Mouse (Mus musculus) embryo, embryonic 11.5 days (tissue): ENCODE measurements at regions not wholly inside any gene's neighbourhood (a gene's known extent, or its start where the extent isn't known, plus 50 kb on each side); places are given as distances from the start of the nearest gene placed in this dataset.

Experiments
- DNase-seq: peaks from one replicate; pipeline ENCODE4 v3.0.0-alpha.2; 2012; ENCODE audit warnings: low read depth, low spot score

DNA sequence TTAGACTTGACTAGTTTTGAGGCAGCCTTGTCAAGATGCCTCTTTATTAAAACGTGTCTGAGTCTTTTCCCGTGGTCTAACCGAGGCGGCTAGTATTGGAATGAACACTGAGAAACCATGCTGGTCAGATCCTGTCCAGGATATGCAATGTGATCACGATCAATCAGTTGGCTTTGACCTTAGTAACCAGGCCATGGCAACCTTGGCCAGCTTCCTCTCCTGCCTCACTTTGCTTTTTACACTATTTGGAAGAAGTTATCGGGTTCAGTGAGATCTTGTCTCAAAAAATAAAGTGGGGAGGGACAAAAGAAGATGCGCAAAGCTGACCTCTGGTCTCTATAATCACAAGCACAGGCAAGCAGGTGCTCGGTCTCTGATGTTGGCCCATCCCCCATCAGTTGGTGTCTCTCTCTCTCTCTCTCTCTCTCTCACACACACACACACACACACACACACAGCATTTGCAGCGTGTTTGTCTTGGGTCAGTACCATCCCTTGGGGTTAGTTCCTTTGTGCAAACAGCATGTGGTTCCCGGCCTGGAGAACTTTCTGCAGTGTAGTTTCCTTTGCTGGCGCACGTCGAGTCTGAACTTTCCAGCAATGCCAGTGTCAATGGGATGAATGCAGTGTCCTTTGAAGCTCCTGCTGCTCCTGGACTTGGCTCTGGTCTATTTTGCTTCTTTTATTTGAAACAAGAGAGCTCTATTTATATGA is 117.6 kb upstream of the Spdye4c start:
- DNase-seq = no peak

DNA sequence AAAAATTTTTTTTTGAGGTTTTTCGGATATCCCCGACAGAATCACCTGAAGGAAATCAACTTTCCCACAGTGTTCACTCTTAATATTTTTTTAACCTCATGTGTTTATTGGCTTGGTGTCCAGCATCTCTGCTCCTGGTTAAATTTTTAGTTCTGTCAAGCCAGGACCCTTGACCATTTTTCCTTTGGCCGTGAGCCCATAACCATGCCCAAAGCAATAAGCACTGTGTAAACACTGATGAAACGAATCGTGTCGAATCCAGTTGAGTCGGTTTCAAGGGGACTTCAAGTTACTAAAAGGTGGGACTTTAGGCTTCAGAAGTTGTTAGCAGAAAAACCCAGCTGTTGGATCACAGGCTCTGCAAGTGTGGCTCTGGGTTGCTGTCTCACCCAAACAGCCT is 117.0 kb upstream of the Spdye4c start:
- no peak for DNase-seq

DNA sequence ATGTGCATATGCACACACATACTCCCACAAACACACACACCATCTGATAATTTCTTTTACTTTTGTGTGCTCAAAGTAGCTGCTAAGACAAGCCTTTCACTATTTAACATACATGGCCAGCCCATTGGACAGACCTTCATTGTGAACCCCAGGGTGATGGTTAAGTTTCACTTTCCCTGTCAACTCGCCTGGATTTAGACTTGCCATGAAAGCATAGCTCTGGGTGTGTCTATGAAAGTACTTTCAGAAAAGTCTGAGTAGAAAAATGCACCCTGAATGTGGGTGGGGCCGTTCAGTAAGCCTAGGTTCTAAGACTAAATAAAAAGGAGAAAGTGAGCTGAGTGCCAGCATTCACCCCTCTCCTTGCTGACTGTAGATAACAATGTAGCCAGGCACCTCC is 113.8 kb upstream of the Spdye4c start:
- DNase-seq = no peak

DNA sequence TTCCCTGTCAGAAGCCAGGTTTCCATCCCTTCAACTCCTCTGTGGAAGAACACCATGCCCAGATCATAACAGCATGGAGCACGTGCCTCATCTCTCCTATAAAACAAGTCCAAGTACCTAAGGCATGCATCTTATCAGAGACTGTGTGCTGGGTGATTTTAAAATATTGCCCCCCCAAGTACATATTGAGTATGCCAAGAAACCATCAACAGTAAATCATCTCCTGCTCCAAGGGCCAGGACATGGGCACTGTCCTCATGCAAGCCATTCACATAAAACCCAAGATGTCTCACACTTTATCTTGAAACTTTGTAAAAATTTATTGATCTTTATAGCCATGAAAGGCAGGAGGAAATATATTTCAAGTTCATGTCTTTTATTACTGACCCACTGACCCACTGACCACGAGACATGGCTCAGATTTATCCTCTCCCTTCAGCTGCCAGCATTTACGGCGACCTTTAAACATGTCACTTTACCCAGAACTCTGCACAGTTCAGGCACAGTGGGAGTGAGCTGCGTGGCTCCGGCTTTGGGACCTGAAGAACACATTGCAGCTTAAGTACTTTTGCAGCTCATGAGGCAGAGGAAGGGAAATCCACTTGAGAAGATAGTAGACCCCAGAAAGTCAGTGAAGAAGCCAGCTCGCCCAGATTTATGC is 99.7 kb upstream of the Spdye4c start:
- no peak for DNase-seq

DNA sequence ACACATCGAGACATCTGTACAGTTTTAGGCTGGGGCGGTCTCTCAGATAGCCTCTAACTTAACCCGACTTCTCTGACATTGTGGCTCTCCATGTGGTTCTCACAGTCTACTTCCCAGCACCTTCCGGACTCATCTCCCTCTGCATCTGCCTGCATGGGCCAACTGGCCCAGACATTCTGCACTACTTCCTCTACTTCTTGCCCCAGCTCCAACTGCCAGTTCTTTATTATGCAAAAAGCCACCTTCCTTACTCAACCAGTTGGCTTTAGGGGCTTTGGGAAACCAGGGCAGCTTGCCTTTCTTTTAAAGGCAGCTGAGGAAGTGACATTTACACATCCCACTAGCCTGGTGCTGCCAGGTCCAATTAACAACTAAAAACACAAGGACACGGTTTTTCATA is 97.1 kb upstream of the Spdye4c start:
- no peak for DNase-seq

DNA sequence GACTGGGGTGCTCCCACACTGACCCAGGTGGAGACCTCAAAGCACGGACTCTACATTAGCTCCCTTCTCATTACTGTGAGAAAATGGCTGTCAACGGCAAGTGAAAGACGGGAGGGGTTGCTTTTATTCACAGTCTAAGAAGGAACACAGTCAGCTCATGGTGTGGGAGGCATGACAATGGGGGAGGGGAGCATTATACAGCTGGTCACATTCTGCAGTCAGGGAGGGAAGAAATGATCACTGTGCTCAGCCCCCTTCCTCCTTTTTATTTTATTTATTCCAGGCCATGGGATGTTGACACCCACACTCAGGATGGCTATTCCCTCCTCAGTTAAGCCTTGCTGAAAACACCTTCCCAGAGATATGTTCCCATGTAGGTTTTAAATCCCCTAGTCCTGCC is 93.1 kb upstream of the Spdye4c start:
- DNase-seq = no peak

DNA sequence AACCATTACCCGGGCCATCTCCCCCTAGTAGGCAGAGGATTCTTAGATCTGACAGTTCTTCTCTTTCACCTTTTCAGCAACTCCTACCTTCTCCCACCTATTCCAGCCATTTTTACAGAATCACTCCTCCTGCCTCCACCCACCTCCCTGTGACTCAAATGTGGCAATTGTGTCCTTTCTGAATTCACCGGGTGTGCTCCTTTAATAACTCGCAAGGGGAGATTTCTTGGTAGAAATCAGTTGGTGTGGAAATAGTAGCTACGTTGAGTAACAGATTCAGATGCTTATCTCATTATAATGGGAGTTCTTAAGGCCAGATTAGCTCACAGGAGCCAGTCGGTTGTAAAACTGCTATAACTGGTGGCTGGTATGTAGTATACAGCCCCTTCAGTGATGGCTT is 92.4 kb upstream of the Spdye4c start:
- DNase-seq = no peak

DNA sequence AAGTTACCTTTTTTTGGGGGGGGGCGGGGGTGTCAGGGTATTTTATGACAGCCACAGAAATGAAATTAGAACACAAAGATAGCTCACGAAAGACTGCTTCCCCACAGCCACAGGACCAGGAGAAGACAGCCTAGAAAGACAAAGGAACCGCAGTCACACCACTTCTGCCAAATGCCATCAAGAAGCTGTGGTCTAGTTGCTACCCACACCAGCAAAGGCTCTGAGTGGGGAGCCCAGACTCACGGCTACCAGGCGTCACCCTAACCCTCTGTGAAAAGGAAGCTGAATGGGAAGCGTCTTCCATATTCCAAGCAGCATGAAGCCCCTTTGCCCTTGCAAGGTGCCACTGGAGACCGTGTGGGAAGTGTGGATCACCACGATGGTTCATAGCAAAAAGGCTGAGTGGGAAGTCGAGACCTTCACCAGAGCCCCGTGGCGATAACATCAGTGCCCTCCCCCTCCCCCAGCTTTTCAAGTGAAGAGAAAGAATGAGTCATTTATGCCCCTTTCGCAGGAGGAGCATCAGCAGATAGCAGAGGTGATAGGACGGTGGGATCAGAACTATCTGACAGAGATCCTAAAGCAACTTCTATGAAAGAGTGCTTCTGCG is 91.3 kb upstream of the Spdye4c start:
- no peak for DNase-seq

DNA sequence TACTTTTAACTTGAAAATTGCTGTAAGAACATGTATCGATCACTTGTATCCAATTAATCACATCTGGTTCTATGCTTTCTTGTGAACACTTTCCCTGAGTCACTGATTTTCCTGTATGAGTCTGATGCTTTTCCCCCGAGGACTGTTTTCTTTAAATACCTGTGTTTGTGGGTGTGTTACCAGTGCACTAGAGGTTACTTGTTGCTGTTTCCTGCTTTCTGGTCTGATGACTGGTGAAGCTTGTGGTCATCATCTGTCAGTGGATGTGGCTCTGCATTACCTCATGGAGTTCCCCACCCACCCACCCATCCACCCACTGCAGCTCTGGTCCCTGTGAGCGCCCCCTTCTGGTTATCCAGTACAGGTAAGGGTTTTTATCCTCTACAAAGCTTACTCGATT is 88.3 kb upstream of the Spdye4c start:
- DNase-seq = no peak

DNA sequence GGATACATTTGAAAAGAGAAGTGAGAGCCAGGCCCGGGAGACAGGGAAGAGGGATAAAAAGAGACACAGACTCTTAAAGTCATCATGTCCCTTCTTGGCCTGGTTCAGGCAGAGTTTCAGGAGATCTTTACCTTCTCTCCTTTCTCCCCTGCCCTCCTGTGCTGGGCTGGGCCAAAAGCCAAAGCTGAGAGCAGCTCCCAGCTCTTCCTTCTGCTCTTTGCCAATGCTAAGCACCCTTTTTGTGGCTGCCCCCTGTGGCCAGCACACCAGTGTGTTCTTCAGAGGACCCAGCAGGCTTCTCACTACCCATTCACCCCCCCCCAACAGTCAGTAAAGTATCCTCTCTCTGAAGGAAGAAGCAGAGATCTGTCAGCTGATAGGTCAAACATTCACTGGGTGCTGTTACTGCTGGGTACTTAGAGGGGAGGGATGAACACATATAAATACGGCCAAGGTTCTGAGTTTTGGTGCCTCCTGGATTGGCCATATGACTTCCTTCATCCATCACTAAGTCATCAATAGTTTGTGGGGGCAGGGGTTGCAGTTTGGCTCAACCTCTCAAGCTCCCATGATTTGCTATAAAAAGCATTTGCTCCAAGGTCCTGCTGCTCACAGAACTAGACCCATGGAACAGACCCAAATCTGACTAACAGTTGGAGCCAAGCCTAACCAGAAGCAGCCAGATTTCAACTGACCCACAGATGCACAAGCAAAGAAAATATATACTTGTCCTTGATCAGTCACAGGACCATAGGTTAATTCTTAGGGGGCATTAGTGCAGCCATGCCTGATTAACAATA is 87.7 kb upstream of the Spdye4c start:
- no peak for DNase-seq

DNA sequence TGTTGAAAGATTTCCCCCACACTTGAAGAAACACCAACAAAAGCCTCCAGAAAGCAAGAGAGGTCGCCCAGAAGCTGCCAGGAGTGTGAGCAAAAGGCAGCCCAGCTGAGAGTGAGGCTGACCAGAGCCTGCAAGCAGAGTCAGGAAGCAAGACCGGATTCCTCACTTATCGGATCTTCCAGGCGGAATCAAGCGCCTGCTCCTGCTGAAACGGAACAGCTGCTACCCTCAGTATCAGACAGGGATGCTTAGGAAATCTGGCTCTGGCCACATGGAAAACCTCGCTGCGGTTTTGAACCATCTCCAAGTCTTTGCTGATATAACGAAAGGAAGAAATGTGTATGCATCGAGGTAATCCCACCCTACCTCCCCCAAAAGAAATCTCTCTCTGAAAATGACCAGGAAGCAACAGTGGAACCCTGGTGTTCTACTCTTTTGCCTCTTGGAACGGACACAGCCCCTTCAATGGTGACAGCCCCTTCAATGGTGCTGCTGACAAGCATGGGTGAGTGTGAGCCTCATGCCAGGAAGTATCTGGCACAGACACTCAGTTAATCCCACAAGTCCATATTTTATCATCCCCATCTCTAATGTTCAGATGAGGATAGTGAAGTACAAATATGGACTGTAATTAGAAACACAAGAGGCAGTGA is 83.3 kb upstream of the Spdye4c start:
- no peak for DNase-seq

DNA sequence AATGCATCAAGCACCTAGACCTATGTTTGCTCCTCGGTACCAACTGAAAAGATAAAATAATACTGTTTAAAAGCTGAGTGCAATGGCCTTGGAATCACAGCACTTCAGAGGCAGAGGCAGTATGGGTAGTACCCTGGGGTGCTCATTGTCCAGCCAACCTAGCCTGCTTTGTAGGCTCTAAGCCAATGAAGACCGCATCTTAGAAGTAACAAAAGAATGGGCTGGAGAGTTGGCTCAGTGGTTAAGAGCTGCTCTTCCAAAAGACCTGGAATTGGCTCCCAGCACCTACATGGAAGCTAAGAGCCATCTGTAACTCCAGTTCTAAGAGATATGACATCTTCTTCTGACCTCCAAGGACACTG is 82.8 kb upstream of the Spdye4c start:
- DNase-seq = no peak

DNA sequence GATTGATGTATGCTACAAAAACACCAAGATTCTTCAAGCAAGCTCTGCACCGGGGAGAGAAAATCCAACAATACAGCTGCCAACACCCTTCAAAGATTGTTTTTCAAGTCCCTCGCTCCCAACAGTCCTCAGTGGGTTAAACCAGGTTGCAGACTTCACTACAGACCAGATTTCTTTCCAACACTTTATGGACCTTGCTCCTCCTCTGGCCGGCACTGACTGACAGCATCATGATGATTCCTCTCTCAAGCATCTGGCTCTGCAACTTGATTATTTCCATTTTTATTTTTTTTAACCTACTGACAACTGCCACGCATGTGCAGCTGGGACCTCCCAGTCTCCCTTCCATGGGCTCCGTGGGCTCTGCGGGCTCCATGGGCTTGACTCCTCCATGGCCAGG is 79.7 kb upstream of the Spdye4c start:
- DNase-seq = no peak

DNA sequence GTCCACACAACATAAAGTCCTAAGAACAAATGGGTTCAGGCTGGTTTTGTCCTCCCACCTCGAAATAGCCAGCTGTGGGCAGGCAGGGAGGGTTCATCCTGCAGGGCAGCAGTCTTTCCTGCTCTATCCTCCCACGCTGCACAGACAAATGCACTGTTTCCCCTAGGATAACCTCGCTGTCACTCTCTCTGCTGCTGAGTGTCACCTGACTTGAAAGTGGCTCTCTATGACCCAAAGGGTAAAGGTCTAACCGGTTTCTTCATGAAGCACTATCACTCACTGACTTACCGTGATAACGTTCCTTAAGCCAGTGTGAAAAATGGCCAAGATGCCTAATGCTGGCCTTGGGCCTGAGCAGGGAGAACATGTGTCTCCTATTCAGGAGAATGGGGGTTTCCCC is 78.2 kb upstream of the Spdye4c start:
- DNase-seq = no peak

DNA sequence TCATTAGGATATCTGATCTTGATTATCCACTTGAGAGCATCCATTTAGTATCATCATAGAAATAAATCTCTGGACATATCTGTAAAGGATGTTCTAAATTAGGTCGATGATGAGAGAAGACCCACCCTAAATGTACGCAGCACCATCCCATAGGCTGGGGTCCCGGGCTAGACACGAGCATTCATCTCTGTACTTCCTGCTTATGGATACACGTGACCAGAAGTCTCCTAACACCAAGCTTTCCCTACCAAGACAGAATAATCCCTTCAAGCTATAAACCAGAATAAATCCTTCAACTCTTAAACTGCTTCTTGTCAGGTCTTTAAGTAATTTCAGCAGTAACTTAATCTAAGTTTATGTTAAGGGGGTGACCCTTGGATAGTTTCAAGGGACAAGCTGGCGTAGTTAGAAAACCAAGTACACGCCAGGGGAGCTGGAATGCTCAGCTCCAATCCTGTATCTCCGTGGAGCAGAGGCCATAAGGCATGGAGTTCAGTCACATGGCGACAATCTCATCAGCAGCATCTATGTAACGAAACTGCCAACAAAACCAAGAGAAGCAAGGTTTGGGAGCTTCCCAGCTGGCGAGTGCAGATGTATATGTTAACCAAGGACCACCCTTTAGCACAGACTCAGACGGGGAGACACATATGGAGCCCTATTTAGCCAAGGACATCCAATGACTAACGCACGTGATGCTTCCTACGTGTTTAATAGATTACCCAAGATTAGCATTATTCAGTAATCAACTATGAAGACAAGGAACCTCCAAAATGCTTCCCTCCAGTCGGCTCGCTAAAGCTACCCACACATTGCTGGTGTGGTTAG is 76.3 kb upstream of the Spdye4c start:
- DNase-seq = no peak

DNA sequence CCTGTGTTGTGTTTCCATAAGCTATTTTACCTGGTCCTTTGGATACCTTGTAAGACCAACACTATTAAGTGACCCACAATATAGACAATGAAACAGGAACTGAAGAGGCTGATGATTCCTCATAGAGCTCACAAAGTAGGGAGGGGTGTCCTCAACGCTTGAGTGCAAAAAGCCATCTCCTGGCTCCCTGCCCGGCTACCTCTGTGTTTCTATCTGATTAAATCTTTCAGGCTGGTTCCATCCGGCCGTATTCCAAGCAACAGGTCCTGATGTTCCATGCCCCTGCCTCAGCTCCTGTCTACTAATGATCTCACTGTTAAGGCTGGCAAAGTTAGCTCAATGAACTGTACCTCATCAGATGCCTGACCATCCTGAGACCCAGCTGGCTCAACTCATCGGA is 75.3 kb upstream of the Spdye4c start:
- no peak for DNase-seq

DNA sequence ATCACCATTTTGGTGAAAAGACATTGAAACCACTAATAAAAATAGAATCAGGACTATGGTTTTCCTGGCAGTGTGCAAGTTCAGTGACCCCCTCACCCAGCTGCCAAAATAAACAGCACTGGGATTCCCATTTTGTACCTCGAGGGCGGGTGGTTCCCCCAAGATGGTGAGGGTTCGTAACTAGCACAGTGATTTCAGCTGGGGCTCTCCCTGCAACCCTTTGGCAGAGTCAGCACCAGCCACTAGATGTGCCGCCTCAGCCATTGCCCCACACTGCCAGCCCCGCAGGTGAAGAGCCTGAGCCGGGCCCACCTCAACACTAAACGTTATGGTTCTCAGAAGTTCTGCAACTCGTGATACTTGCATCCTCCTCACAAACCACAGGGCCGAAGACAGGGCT is 74.3 kb upstream of the Spdye4c start:
- no peak for DNase-seq

DNA sequence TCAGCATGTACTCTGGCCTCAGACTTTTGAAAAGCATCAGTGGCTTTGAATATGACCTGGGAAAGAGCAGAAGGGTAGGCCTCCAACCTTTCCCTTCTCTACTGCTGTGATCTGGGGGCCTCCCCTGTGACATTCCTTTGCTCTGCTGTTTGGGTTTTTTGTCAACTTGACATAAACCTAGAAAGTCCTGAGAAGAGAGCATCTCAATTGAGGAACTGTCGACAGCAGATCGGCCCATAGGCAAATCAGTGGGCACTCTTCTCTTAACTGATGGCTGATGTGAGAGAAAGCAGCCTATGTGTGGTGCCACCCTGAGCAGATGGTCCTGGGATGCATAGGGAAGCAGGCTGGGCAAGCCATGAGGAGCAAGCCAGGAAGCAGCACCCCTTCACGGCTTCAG is 72.9 kb upstream of the Spdye4c start:
- DNase-seq = no peak

DNA sequence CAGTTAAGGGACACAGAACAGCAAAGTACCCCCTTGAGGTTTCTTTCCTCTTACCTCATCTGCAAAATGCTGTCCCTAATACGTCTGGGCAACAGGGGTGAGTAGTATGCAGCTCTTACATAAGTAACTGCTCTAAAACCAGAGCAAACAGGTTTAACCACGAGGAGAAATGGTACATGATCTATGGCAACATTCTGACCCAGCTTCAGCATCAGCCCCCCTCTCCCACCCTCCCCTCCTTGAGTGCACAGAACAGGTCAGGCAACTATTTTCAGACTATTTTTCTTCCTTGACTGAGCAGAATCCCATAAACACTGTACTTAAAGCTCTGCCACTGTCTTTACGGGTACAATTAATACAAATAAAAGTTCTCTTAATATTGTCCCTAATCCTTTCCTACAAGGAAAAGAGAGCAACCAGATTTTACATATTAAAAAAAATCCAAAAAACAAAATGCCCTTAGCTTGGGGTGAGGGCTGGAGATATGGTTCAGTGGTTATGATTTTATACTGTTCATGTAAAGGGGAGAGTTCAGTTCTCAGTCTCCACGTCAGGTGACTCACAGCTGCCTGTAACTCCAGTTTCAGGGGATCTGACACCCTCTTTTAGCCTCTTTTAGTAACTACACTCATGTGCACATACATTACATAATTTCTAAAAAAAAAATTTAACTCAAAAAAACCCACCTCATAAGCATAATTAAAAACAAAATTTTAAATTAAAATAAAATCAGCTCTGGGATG is 69.1 kb upstream of the Spdye4c start:
- no peak for DNase-seq

DNA sequence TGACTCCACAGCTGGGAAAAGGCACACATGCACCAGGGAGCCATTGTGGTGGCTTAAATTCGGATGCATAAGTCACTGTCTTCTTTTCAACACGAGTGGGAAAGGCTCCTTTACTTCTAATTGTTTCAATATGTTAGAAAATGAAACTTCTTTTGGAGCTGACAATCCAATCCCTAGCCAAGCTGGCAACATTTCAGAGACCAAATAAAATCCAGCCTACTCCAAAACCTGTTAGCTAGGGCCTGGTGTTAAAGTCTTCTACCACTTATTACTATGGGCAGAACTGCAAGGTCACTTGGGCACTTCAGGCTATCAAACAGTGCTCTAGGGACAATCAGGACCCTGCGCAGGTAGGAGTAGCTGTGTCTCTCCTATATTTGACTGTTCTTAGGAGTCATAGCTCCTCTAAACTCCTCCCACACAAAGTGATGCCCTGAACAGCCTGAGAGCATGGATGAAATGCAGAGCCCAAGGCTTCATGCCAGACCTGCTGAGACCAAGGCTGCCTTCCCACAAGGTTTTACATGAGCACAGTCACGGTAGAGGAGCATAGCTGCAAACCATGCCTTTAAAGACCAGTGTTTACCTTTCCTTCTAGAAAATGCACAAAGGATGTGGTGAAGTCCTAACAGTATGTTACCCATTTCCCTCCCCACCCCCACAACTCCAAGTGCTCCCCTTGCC is 67.4 kb upstream of the Spdye4c start:
- no peak for DNase-seq
